Mouse (Mus musculus) liver, postnatal 0 days (tissue): ENCODE results near the gene Idh3g.

Source experiments
- CTCF ChIP-seq: sonication (generic); IDR thresholded peaks from 2 replicates; pipeline ENCODE4 v1.5.1; 2016; ENCODE audit warnings: antibody characterized with exemption, low read depth
- EP300 ChIP-seq: IDR thresholded peaks from 2 replicates; pipeline ENCODE4 v1.6.1; 2016; ENCODE audit warnings: antibody characterized with exemption, low read depth, mild to moderate bottlenecking

DNA sequence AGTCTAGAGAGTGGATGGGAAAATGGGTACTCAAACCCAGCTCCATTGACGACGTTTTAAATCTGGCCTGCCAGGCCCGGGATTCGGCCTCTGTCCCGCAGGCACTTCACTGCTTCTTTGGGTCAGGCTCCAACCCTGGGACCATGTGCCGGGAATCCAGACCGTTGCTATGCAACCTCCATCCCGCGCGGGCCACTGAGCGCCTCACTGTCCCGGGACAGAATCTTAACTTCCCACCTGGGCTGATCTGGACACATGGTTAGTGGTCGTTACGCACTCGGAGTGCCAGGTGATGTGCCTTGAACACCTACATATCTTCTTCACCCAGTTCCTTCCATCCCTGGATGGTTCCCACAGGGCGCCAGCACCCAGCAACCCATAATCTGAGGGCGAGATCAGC is 37.0 kb upstream of the Idh3g start:
- TF ChIP-seq CTCF (no peak), EP300 (no peak)
